ENCODE assay signal across 9 mouse cellular contexts in the genomic region with DNA sequence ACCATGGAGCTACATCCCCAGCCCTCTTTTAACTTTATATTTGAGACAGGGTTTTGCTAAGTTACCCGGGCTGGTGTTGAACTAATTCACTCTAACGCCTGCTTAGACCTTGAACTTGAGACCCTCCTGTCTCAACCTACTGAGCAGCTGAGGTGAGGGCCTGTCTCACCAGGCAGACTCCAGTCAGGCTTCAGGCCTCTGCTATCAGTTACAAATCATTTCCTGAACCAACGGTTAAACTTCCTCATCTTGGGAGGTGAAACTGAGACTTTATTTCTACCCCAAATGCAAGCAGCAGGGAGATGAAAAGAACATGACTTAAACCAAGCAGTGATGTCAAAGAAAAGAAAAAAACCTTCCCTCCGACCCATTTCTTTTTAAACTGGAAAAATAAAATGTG.
DNase-seq lines count a peak whose midpoint lies in the region; ATAC-seq and TF ChIP-seq lines count a peak whose summit lies in the region.
"Had no signal": no experiment of that assay in that cellular context is flagged by ENCODE, and none has a peak within 500 bp of the region (broad histone marks: within the 10 kb centered on the region; RNA-seq: fewer than 3 reads in every experiment).

No protein-coding gene starts in this region.

- H3K36me3 ChIP-seq in kidney, embryonic 14.5 days (ENCODE audit: control insufficient read depth, insufficient read depth, low read length): no peaks in the 10 kb centered on the region
- no peaks in the 10 kb centered on the region for H3K36me3 ChIP-seq in kidney, adult 2 months (ENCODE audit: control insufficient read depth, insufficient read depth, low read length)
- peaks cover 9% of the 10 kb centered on the region; the same call in 1 of the 2 replicates for H3K36me3 ChIP-seq in embryonic facial prominence, embryonic 13.5 days
- no peaks in the 10 kb centered on the region for H3K36me3 ChIP-seq in midbrain, embryonic 15.5 days (replicated peaks)
- H3K36me3 ChIP-seq in lung, postnatal 0 days (ENCODE audit: insufficient read depth, low read length): no peaks in the 10 kb centered on the region
- H3K36me3 ChIP-seq: G1E had no signal

- DNase-seq in kidney, adult 2 months: no peak
- no peak for DNase-seq in right cerebral cortex, postnatal 10 days (ENCODE audit: low spot score in 2 of 2)
- no peak for DNase-seq in lung, postnatal 0 days (ENCODE audit: low spot score)
- DNase-seq in gastrocnemius, postnatal 36 days: no peak

- ATAC-seq in kidney, embryonic 14.5 days (ENCODE audit: low FRiP score, low TSS enrichment): no peak
- no peak for ATAC-seq in embryonic facial prominence, embryonic 13.5 days (ENCODE audit: insufficient number of reproducible peaks, insufficient read depth, low FRiP score, low TSS enrichment, low read depth)
- peak; percentile 44 to 72 for ATAC-seq in hematopoietic stem cell, adult 5-6 weeks (replicated peaks in 1 of 2; ENCODE audit: insufficient read depth in 1 of 2, low FRiP score in 2 of 2, low TSS enrichment in 1 of 2, low read depth in 1 of 2, poor library complexity in 2 of 2, severe bottlenecking in 2 of 2)
- no peak for ATAC-seq in midbrain, embryonic 15.5 days (replicated peaks)
- no peak for ATAC-seq in lung, postnatal 0 days

- H3K4me3 ChIP-seq in kidney, embryonic 14.5 days (ENCODE audit: low read length): no peak overlapping the region
- no peak overlapping the region for H3K4me3 ChIP-seq in kidney, adult 2 months (ENCODE audit: insufficient read depth, low read depth, low read length)
- H3K4me3 ChIP-seq in embryonic facial prominence, embryonic 13.5 days: no peak overlapping the region
- no peak overlapping the region for H3K4me3 ChIP-seq in midbrain, embryonic 15.5 days
- H3K4me3 ChIP-seq in lung, postnatal 0 days (ENCODE audit: low read depth, low read length): no peak overlapping the region

- intact Hi-C loops in gastrocnemius, postnatal 36 days (cut with DNase I): no loop called here

- H3K27me3 ChIP-seq in kidney, embryonic 14.5 days (ENCODE audit: control insufficient read depth, insufficient read depth, low read length): no peaks in the 10 kb centered on the region
- H3K27me3 ChIP-seq in kidney, adult 2 months (replicated peaks; ENCODE audit: control insufficient read depth, insufficient read depth, low read length): no peaks in the 10 kb centered on the region
- H3K27me3 ChIP-seq in embryonic facial prominence, embryonic 13.5 days: no peaks in the 10 kb centered on the region
- H3K27me3 ChIP-seq in midbrain, embryonic 15.5 days (replicated peaks): no peaks in the 10 kb centered on the region
- H3K27me3 ChIP-seq in lung, postnatal 0 days (replicated peaks; ENCODE audit: insufficient read depth, low read length): no peaks in the 10 kb centered on the region

- H3K27ac ChIP-seq in kidney, embryonic 14.5 days (ENCODE audit: low read depth, low read length): peak overlapping the region; percentile 73; the same call in 1 of the 2 replicates
- no peak overlapping the region for H3K27ac ChIP-seq in kidney, adult 2 months (ENCODE audit: insufficient read depth, low read depth, low read length)
- peak overlapping the region; percentile 24; the same call in 1 of the 2 replicates for H3K27ac ChIP-seq in embryonic facial prominence, embryonic 13.5 days
- H3K27ac ChIP-seq in midbrain, embryonic 15.5 days: peak overlapping the region; percentile 58
- no peak overlapping the region for H3K27ac ChIP-seq in lung, postnatal 0 days (ENCODE audit: low read length)

- TF ChIP-seq POLR2A in kidney, adult 2 months (IDR thresholded peaks at IDR 0.05; ENCODE audit: low read depth, low read length): no peak

- no peaks in the 10 kb centered on the region for H3K9me3 ChIP-seq in kidney, embryonic 14.5 days (ENCODE audit: control insufficient read depth, low read length)
- H3K9me3 ChIP-seq in embryonic facial prominence, embryonic 13.5 days: no peaks in the 10 kb centered on the region
- no peaks in the 10 kb centered on the region for H3K9me3 ChIP-seq in midbrain, embryonic 15.5 days
- no peaks in the 10 kb centered on the region for H3K9me3 ChIP-seq in lung, postnatal 0 days (ENCODE audit: low read length)
- H3K9me3 ChIP-seq: G1E had no signal

- TF ChIP-seq EP300 in lung, postnatal 0 days (IDR thresholded peaks at IDR 0.05): no peak

- no peak overlapping the region for H3K4me2 ChIP-seq in kidney, embryonic 14.5 days (replicated peaks; ENCODE audit: low read depth, low read length)
- no peak overlapping the region for H3K4me2 ChIP-seq in embryonic facial prominence, embryonic 13.5 days
- H3K4me2 ChIP-seq in midbrain, embryonic 15.5 days: no peak overlapping the region
- no peak overlapping the region for H3K4me2 ChIP-seq in lung, postnatal 0 days (replicated peaks; ENCODE audit: low read depth, low read length)

- no peak for TF ChIP-seq CTCF in kidney, adult 2 months (conservative IDR thresholded peaks at IDR 0.05; ENCODE audit: insufficient read depth, insufficient read length, low read depth, low read length)
- TF ChIP-seq CTCF in lung, postnatal 0 days (IDR thresholded peaks at IDR 0.05): no peak

- WGBS in kidney, embryonic 14.5 days: 50% methylated on average over 4 of the region's 4 CpGs
- 63% methylated on average over 4 of the region's 4 CpGs for WGBS in kidney, adult 2 months
- 43% methylated on average over 4 of the region's 4 CpGs for WGBS in embryonic facial prominence, embryonic 13.5 days
- 63% methylated on average over 4 of the region's 4 CpGs for WGBS in midbrain, embryonic 15.5 days
- 62% methylated on average over 4 of the region's 4 CpGs for WGBS in lung, postnatal 0 days

- H3K9ac ChIP-seq in kidney, embryonic 14.5 days (ENCODE audit: low read depth, low read length): no peak overlapping the region
- H3K9ac ChIP-seq in embryonic facial prominence, embryonic 13.5 days: no peak overlapping the region
- H3K9ac ChIP-seq in midbrain, embryonic 15.5 days: no peak overlapping the region
- no peak overlapping the region for H3K9ac ChIP-seq in lung, postnatal 0 days (replicated peaks; ENCODE audit: low read depth)

- peaks cover 28% of the 10 kb centered on the region for H3K4me1 ChIP-seq in kidney, embryonic 14.5 days (ENCODE audit: control insufficient read depth, insufficient read depth, low read length)
- no peaks in the 10 kb centered on the region for H3K4me1 ChIP-seq in kidney, adult 2 months (ENCODE audit: control insufficient read depth, insufficient read depth, low read length)
- peaks cover 42% of the 10 kb centered on the region for H3K4me1 ChIP-seq in embryonic facial prominence, embryonic 13.5 days
- peaks cover 43% of the 10 kb centered on the region for H3K4me1 ChIP-seq in midbrain, embryonic 15.5 days
- H3K4me1 ChIP-seq in lung, postnatal 0 days (ENCODE audit: insufficient read depth, low read depth, low read length): no peaks in the 10 kb centered on the region

Comparison
In these comparisons a context has a peak if more than half of its experiments do, and no peak if none do; other contexts are left out.
1. H3K27ac ChIP-seq: peak in kidney, embryonic 14.5 days (single experiment), embryonic facial prominence, embryonic 13.5 days (single experiment) and midbrain, embryonic 15.5 days (single experiment); none in kidney, adult 2 months (single experiment) and lung, postnatal 0 days (single experiment).
2. ATAC-seq: peak in hematopoietic stem cell, adult 5-6 weeks (2 of 2); none in kidney, embryonic 14.5 days (single experiment), embryonic facial prominence, embryonic 13.5 days (single experiment), midbrain, embryonic 15.5 days (single experiment) and lung, postnatal 0 days (single experiment).